Mouse (Mus musculus) MEL (cell line): Measurements from ENCODE around the gene Rdh16. TPM values are rescaled to one million over a fixed set of nuclear protein-coding genes. Genes with fewer than 3 reads are reported as not detected.
"Not testable (repeated sequence)": the region's sequence is repeated elsewhere in the genome, so short reads cannot be mapped to it uniquely, and the experiment has no call there.

ENCODE experiments used
- DNase-seq: peaks from one replicate; pipeline ENCODE4 v3.0.0; 2011; ENCODE audit warnings: low read depth, low spot score
- H3K27ac ChIP-seq: 2 replicates; pipeline ENCODE4 v1.5.1; 2012; ENCODE audit warnings: low read depth, mild to moderate bottlenecking, control low read depth, low read length, moderate library complexity; ENCODE audit not compliant: control insufficient read depth
- H3K27me3 ChIP-seq, 2 experiments: fragments of 150-350 bp in 1 of 2; sonication (generic) in 1 of 2; 2 replicates each; pipeline ENCODE4 v1.6.1; 2012; ENCODE audit warnings: low read length in 2 of 2, mild to moderate bottlenecking in 2 of 2, improper control_type of control experiment in 1 of 2, moderate library complexity in 1 of 2; ENCODE audit not compliant: insufficient read depth in 2 of 2, control insufficient read depth in 1 of 2
- H3K36me3 ChIP-seq, 2 experiments: 2 replicates each; pipeline ENCODE4 v1.6.1; 2012 to 2014; ENCODE audit warnings: low read length in 2 of 2, improper control_type of control experiment in 1 of 2, inconsistent platforms in 1 of 2, mild to moderate bottlenecking in 1 of 2; ENCODE audit not compliant: insufficient read depth in 2 of 2, control insufficient read depth in 1 of 2
- H3K4me1 ChIP-seq, 2 experiments: fragments of 150-350 bp in 1 of 2; sonication (generic) in 1 of 2; 2 replicates each; pipeline ENCODE4 v1.6.1; 2012; ENCODE audit warnings: low read length in 2 of 2, improper control_type of control experiment in 1 of 2, mild to moderate bottlenecking in 1 of 2; ENCODE audit not compliant: insufficient read depth in 2 of 2, control insufficient read depth in 1 of 2
- H3K4me3 ChIP-seq, 2 experiments: fragments of 150-350 bp in 1 of 2; sonication (generic) in 1 of 2; 2 replicates each; pipeline ENCODE4 v1.5.1; 2012; ENCODE audit warnings: low read depth in 2 of 2, low read length in 2 of 2, mild to moderate bottlenecking in 2 of 2, moderate library complexity in 2 of 2, control low read depth in 1 of 2, improper control_type of control experiment in 1 of 2; ENCODE audit not compliant: control insufficient read depth in 1 of 2, insufficient read depth in 1 of 2
- H3K79me2 ChIP-seq: 2 replicates; pipeline ENCODE4 v1.6.1; 2012; ENCODE audit warnings: mild to moderate bottlenecking, low read length, moderate library complexity; ENCODE audit not compliant: control insufficient read depth, poor library complexity, insufficient read depth
- H3K9ac ChIP-seq: 2 replicates; pipeline ENCODE4 v1.6.1; 2012; ENCODE audit warnings: low read depth, mild to moderate bottlenecking, control low read depth, low read length, moderate library complexity; ENCODE audit not compliant: control insufficient read depth, poor library complexity, severe bottlenecking
- H3K9me3 ChIP-seq: fragments of 150-350 bp; sonication (generic); replicated peaks from 2 replicates; pipeline ENCODE4 v1.6.1; 2012; ENCODE audit warnings: mild to moderate bottlenecking, low read length, improper control_type of control experiment, moderate library complexity; ENCODE audit not compliant: insufficient read depth
- CHD2 ChIP-seq: IDR thresholded peaks from 2 replicates; pipeline ENCODE4 v1.6.1; 2011; ENCODE audit warnings: low read length, improper control_type of control experiment
- EP300 ChIP-seq, 2 experiments: IDR thresholded peaks; 2 replicates each; pipeline ENCODE4 v1.6.1; 2011; ENCODE audit warnings: improper control_type of control experiment in 2 of 2, low read length in 2 of 2, low read depth in 1 of 2, mild to moderate bottlenecking in 1 of 2
- ETS1 ChIP-seq: IDR thresholded peaks from 2 replicates; pipeline ENCODE4 v1.6.1; 2012; ENCODE audit warnings: low read depth, mild to moderate bottlenecking, inconsistent platforms, low read length, improper control_type of control experiment, moderate library complexity
- GABPA ChIP-seq: IDR thresholded peaks from 2 replicates; pipeline ENCODE4 v1.6.1; 2012; ENCODE audit warnings: low read depth, mild to moderate bottlenecking, inconsistent platforms, low read length, improper control_type of control experiment, moderate library complexity
- GATA1 ChIP-seq: IDR thresholded peaks from 2 replicates; pipeline ENCODE4 v1.6.1; 2011; ENCODE audit warnings: low read depth, low read length, improper control_type of control experiment
- JUND ChIP-seq: IDR thresholded peaks from 2 replicates; pipeline ENCODE4 v1.6.1; 2011; ENCODE audit warnings: low read depth, mild to moderate bottlenecking, improper control_type of control experiment, low read length
- MAFK ChIP-seq: IDR thresholded peaks from 2 replicates; pipeline ENCODE4 v1.6.1; 2011; ENCODE audit warnings: low read depth, mild to moderate bottlenecking, low read length, improper control_type of control experiment, borderline replicate concordance
- MAZ ChIP-seq: IDR thresholded peaks from 2 replicates; pipeline ENCODE4 v1.6.1; 2012; ENCODE audit warnings: low read depth, mild to moderate bottlenecking, inconsistent platforms, low read length, improper control_type of control experiment
- NELFE ChIP-seq: IDR thresholded peaks from 2 replicates; pipeline ENCODE4 v1.6.1; 2011; ENCODE audit warnings: low read depth, low read length, improper control_type of control experiment
- POLR2AphosphoS2 ChIP-seq: IDR thresholded peaks from 2 replicates; pipeline ENCODE4 v1.6.1; 2011; ENCODE audit warnings: low read length, improper control_type of control experiment
- POLR2AphosphoS5 ChIP-seq: IDR thresholded peaks from 2 replicates; pipeline ENCODE4 v1.6.1; 2012; ENCODE audit warnings: low read depth, borderline replicate concordance, mild to moderate bottlenecking, inconsistent platforms, low read length, moderate library complexity, mixed read lengths
- RAD21 ChIP-seq: IDR thresholded peaks from 2 replicates; pipeline ENCODE4 v1.6.1; 2011; ENCODE audit warnings: mild to moderate bottlenecking, low read depth, low read length, improper control_type of control experiment
- RCOR1 ChIP-seq: IDR thresholded peaks from 2 replicates; pipeline ENCODE4 v1.6.1; 2012; ENCODE audit warnings: low read depth, mild to moderate bottlenecking, inconsistent platforms, low read length, improper control_type of control experiment
- TAL1 ChIP-seq: IDR thresholded peaks from 2 replicates; pipeline ENCODE4 v1.6.1; 2012; ENCODE audit warnings: mild to moderate bottlenecking, inconsistent platforms, low read length, moderate library complexity, mixed read lengths
- TCF12 ChIP-seq: IDR thresholded peaks from 2 replicates; pipeline ENCODE4 v1.6.1; 2014; ENCODE audit warnings: low read depth, mild to moderate bottlenecking, inconsistent platforms, low read length, improper control_type of control experiment, moderate library complexity
- USF2 ChIP-seq, 2 experiments: IDR thresholded peaks; 2 replicates each; pipeline ENCODE4 v1.6.1; 2011 to 2012; ENCODE audit warnings: improper control_type of control experiment in 2 of 2, low read length in 2 of 2, borderline replicate concordance in 1 of 2, inconsistent platforms in 1 of 2, low read depth in 1 of 2, mild to moderate bottlenecking in 1 of 2; ENCODE audit not compliant: insufficient read depth in 1 of 2
- ZC3H11A ChIP-seq: IDR thresholded peaks from 2 replicates; pipeline ENCODE4 v1.6.1; 2012; ENCODE audit warnings: low read depth, mild to moderate bottlenecking, inconsistent platforms, low read length, improper control_type of control experiment
- ZMIZ1 ChIP-seq: IDR thresholded peaks from 2 replicates; pipeline ENCODE4 v1.6.1; 2012; ENCODE audit warnings: low read depth, mild to moderate bottlenecking, inconsistent platforms, low read length, improper control_type of control experiment, moderate library complexity
- ZNF384 ChIP-seq: IDR thresholded peaks from 2 replicates; pipeline ENCODE4 v1.6.1; 2012; ENCODE audit warnings: low read depth, mild to moderate bottlenecking, inconsistent platforms, low read length, improper control_type of control experiment
- polyA plus RNA-seq, 2 experiments: library from polyadenylated mRNA; stranded (reverse) in 1 of 2; unstranded in 1 of 2; fragments of >175 nt in 1 of 2; fragments of >200 nt in 1 of 2; gene quantifications; 2 replicates each; pipeline versions ENCODE4 v1.2.1 to v1.2.4; 2012; ENCODE audit warnings: low replicate concordance in 2 of 2, low read depth in 1 of 2; ENCODE audit not compliant: insufficient read length in 2 of 2, insufficient read depth in 1 of 2, missing spikeins in 1 of 2
- total RNA-seq: library from RNA; depleted of rRNA; stranded (reverse); fragments of 300-350 nt; gene quantifications from 2 replicates; pipeline ENCODE4 v1.2.3, GENCODE M21; 2012

Gene Rdh16
- total and polyA plus RNA-seq, 3 experiments = not detected

DNA sequence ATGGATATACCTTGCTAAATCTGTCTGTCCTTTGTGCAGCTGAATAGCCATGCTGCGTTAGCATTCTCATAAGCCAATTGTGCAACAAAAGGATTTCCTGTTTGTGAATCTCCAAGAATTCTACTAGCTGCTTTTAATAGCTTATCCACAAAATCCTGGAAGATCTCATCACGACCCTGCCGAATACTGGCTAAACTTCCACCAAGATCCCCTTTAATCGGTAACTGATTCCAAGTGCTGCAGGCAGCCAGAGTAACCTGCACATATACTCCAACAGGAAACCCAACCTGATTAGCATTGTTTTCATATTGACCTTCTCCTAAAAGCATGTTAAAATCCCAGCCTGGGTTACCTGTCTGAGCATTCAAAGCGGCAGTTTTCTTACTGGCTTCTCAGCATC lies 34.3 kb downstream of the Rdh16 start:
- Histone ChIP-seq H3K27ac (no peak overlapping the region), H3K4me3 (no peak overlapping the region), H3K27me3 (peaks cover 0 to 2% of the 10 kb centered on the region in 2 experiments; a peak in 2 of 4 replicates), H3K36me3 (no peaks in the 10 kb centered on the region), H3K9ac (no peak overlapping the region), H3K4me1 (no peaks in the 10 kb centered on the region), H3K9me3 (no peaks in the 10 kb centered on the region), H3K79me2 (no peaks in the 10 kb centered on the region)
- TF ChIP-seq USF2 (IDR thresholded peaks at IDR 0.05; ENCODE audit: borderline replicate concordance in 1 of 2, insufficient read depth in 1 of 2, low read depth in 1 of 2, low read length in 2 of 2) = no peak
- no peak for TF ChIP-seq NELFE
- no peak for TF ChIP-seq GABPA
- TF ChIP-seq POLR2AphosphoS2 = no peak
- no peak for TF ChIP-seq POLR2AphosphoS5
- TF ChIP-seq MAFK = no peak
- no peak for TF ChIP-seq EP300 (IDR thresholded peaks at IDR 0.05; ENCODE audit: low read depth in 1 of 2, low read length in 2 of 2)
- no peak for TF ChIP-seq ETS1
- DNase-seq = no peak

- H3K27ac ChIP-seq, H3K79me2 ChIP-seq, H3K36me3 ChIP-seq: not testable (repeated sequence)
Measured at GRCm38 (mm10) chr10:127837793-127838192, 36.8 kb downstream of the Rdh16 start.

GRCm38 (mm10) chr10:127838539-127838938 lies 37.6 kb downstream of the Rdh16 start:
- Histone ChIP-seq H3K4me3 (no peak overlapping the region), H3K9me3 (no peaks in the 10 kb centered on the region), H3K27me3 (peaks cover 2% of the 10 kb centered on the region in 2 experiments; a peak in 2 of 4 replicates), H3K9ac (no peak overlapping the region), H3K27ac (no peak overlapping the region), H3K36me3 (no peaks in the 10 kb centered on the region), H3K79me2 (no peaks in the 10 kb centered on the region), H3K4me1 (no peaks in the 10 kb centered on the region)
- TF ChIP-seq ZNF384 = no peak
- TF ChIP-seq CHD2 = no peak
- TF ChIP-seq POLR2AphosphoS5 = no peak
- TF ChIP-seq TAL1 = no peak
- no peak for TF ChIP-seq MAZ
- TF ChIP-seq ZC3H11A = no peak
- no peak for TF ChIP-seq RAD21
- no peak for TF ChIP-seq ZMIZ1
- TF ChIP-seq GATA1 = no peak
- no peak for TF ChIP-seq TCF12
- no peak for TF ChIP-seq NELFE
- no peak for TF ChIP-seq JUND
- no peak for TF ChIP-seq RCOR1
- no peak for DNase-seq

More at GRCm38 (mm10) chr10:127837793-127838192, 36.8 kb downstream of the Rdh16 start:
- not testable (repeated sequence) for H3K27me3 ChIP-seq, H3K4me3 ChIP-seq, H3K9ac ChIP-seq, H3K4me1 ChIP-seq, H3K9me3 ChIP-seq, DNase-seq
